Mouse (Mus musculus) lung, postnatal 0 days (tissue): ENCODE data around the gene Ccdc88c. TPM values are rescaled to one million over a fixed set of nuclear protein-coding genes. Genes with fewer than 3 reads are reported as not detected.

Source experiments
- ATAC-seq: fragments of 200-750 bp; cut with Nextera tagmentation; 2 replicates; pipeline ENCODE4 v1.8.0; 2017; ENCODE audit warnings: moderate library complexity
- DNase-seq: peaks from one replicate; pipeline ENCODE4 v3.0.0-alpha.2; 2016; ENCODE audit warnings: low spot score
- H3K27ac ChIP-seq: fragments of 300-500 bp; sonication (generic); 2 replicates; pipeline ENCODE4 v1.5.1; 2014; ENCODE audit warnings: antibody characterized with exemption, mild to moderate bottlenecking, low read length, mixed read lengths
- H3K27me3 ChIP-seq: fragments of 300-500 bp; sonication (generic); replicated peaks from 2 replicates; pipeline ENCODE4 v1.6.1; 2014; ENCODE audit warnings: low read length, mixed read lengths; ENCODE audit not compliant: insufficient read depth
- H3K36me3 ChIP-seq: fragments of 300-500 bp; sonication (generic); 2 replicates; pipeline ENCODE4 v1.6.1; 2014; ENCODE audit warnings: low read length, mixed read lengths; ENCODE audit not compliant: insufficient read depth
- H3K4me1 ChIP-seq: fragments of 300-500 bp; sonication (generic); 2 replicates; pipeline ENCODE4 v1.6.1; 2014; ENCODE audit warnings: antibody characterized with exemption, low read depth, low read length, mixed read lengths; ENCODE audit not compliant: insufficient read depth
- H3K4me2 ChIP-seq: fragments of 300-500 bp; sonication (generic); replicated peaks from 2 replicates; pipeline ENCODE4 v1.6.1; 2014; ENCODE audit warnings: low read depth, mild to moderate bottlenecking, low read length, moderate library complexity, mixed read lengths
- H3K4me3 ChIP-seq: fragments of 300-500 bp; sonication (generic); 2 replicates; pipeline ENCODE4 v1.5.1; 2014; ENCODE audit warnings: low read depth, low read length
- H3K9ac ChIP-seq: fragments of 300-500 bp; sonication (generic); replicated peaks from 2 replicates; pipeline ENCODE4 v1.6.1; 2014; ENCODE audit warnings: low read depth, mild to moderate bottlenecking
- H3K9me3 ChIP-seq: fragments of 300-500 bp; sonication (generic); 2 replicates; pipeline ENCODE4 v1.6.1; 2016; ENCODE audit warnings: low read length, mixed read lengths
- CTCF ChIP-seq: IDR thresholded peaks from 2 replicates; pipeline ENCODE4 v1.5.1; 2016; ENCODE audit warnings: antibody characterized with exemption, mild to moderate bottlenecking
- EP300 ChIP-seq: IDR thresholded peaks from 2 replicates; pipeline ENCODE4 v1.6.1; 2016; ENCODE audit warnings: antibody characterized with exemption, mild to moderate bottlenecking, control low read depth
- WGBS: fragments of 180-500 bp; shearing (Covaris S2); extraction: QIAGEN DNeasy Blood & Tissue Kit; methylation state at CpG from one replicate; pipeline ENCODE4 v1.1.7; 2014; 5-methylcytosine and 5-hydroxymethylcytosine counted together
- polyA plus RNA-seq: library from polyadenylated mRNA; unstranded; fragments of >200 nt; fragmentation: Nextera tagmentation; extraction: Ambion mirVana; gene quantifications from 2 replicates; pipeline ENCODE4 v1.2.1, GENCODE M21; 2015

The Ccdc88c gene
- polyA plus RNA-seq, 1 experiment from 2014 or later, result 7.4 TPM

- H3K9ac ChIP-seq, result no peak overlapping the region
- H3K4me1 ChIP-seq, result peaks cover 5% of the 10 kb centered on the region; the same call in 1 of the 2 replicates
- DNase-seq (no peak), ATAC-seq (no peak)
- 0 out of 2 replicates have a peak, but pooled peaks cover 16% of the 10 kb centered on the region for H3K27me3 ChIP-seq
- WGBS, result 71% methylated on average over 9 of the region's 9 CpGs
- H3K4me3 ChIP-seq, result no peak overlapping the region
- H3K9me3 ChIP-seq, result no peaks in the 10 kb centered on the region
- TF ChIP-seq EP300 (no peak), CTCF (no peak)
- H3K4me2 ChIP-seq, result no peak overlapping the region
- no peak overlapping the region for H3K27ac ChIP-seq
- no peaks in the 10 kb centered on the region for H3K36me3 ChIP-seq
These were observed 125.1 kb downstream of the Ccdc88c start for GRCm38 (mm10) chr12:100903761-100904160.

- H3K27ac ChIP-seq, result no peak overlapping the region
- no peaks in the 10 kb centered on the region for H3K9me3 ChIP-seq
- ATAC-seq (no peak), DNase-seq (no peak)
- H3K27me3 ChIP-seq, result peaks cover 24% of the 10 kb centered on the region
- no peak overlapping the region for H3K4me2 ChIP-seq
- WGBS, result 58% methylated on average over 6 of the region's 6 CpGs
- no peaks in the 10 kb centered on the region for H3K36me3 ChIP-seq
- no peak overlapping the region for H3K4me3 ChIP-seq
- H3K9ac ChIP-seq, result no peak overlapping the region
- TF ChIP-seq CTCF (no peak), EP300 (no peak)
- H3K4me1 ChIP-seq, result no peaks in the 10 kb centered on the region
These were observed 127.5 kb downstream of the Ccdc88c start for GRCm38 (mm10) chr12:100901386-100901785.

- H3K9me3 ChIP-seq, result no peaks in the 10 kb centered on the region
- no peak for ATAC-seq
- H3K27ac ChIP-seq, result no peak overlapping the region
These were observed 128.0 kb downstream of the Ccdc88c start for GRCm38 (mm10) chr12:100900901-100901300.

GRCm38 (mm10) chr12:100899111-100899640, 129.7 kb downstream of the Ccdc88c start:
- H3K4me3 ChIP-seq, result peak overlapping the region; percentile 12; the same call in 1 of the 2 replicates
- H3K4me1 ChIP-seq, result no peaks in the 10 kb centered on the region
- under 1% methylated on average over 30 of the region's 30 CpGs for WGBS
- no peaks in the 10 kb centered on the region for H3K36me3 ChIP-seq
- peaks cover 24% of the 10 kb centered on the region for H3K27me3 ChIP-seq
- H3K9ac ChIP-seq, result no peak overlapping the region
- H3K4me2 ChIP-seq, result peak overlapping the region; percentile 33
- no peak overlapping the region for H3K27ac ChIP-seq
- TF ChIP-seq EP300, result no peak
- no peak for TF ChIP-seq CTCF
- ATAC-seq (no peak), DNase-seq (no peak)
- H3K9me3 ChIP-seq, result no peaks in the 10 kb centered on the region

More at GRCm38 (mm10) chr12:100900901-100901300, 128.0 kb downstream of the Ccdc88c start:
- Histone ChIP-seq H3K4me2 (no peak overlapping the region), H3K4me1 (no peaks in the 10 kb centered on the region), H3K9ac (no peak overlapping the region), H3K27me3 (peaks cover 24% of the 10 kb centered on the region), H3K4me3 (no peak overlapping the region), H3K36me3 (no peaks in the 10 kb centered on the region)
- no peak for DNase-seq
- no peak for TF ChIP-seq EP300
- no peak for TF ChIP-seq CTCF
- WGBS, result 62% methylated on average over 6 of the region's 6 CpGs

GRCm38 (mm10) chr12:100897736-100898650, 130.9 kb downstream of the Ccdc88c start:
- Histone ChIP-seq H3K9me3 (no peaks in the 10 kb centered on the region), H3K4me2 (no peak overlapping the region), H3K36me3 (no peaks in the 10 kb centered on the region), H3K27me3 (peaks cover 24% of the 10 kb centered on the region), H3K4me1 (no peaks in the 10 kb centered on the region), H3K4me3 (no peak overlapping the region), H3K27ac (no peak overlapping the region), H3K9ac (no peak overlapping the region)
- TF ChIP-seq CTCF (no peak), EP300 (no peak)
- DNase-seq, result no peak
- ATAC-seq, result no peak
- WGBS, result 32% methylated on average over 12 of the region's 12 CpGs

- Histone ChIP-seq H3K4me1 (no peaks in the 10 kb centered on the region), H3K9me3 (no peaks in the 10 kb centered on the region), H3K27me3 (peaks cover 24% of the 10 kb centered on the region), H3K9ac (no peak overlapping the region), H3K36me3 (no peaks in the 10 kb centered on the region), H3K4me3 (no peak overlapping the region), H3K27ac (no peak overlapping the region), H3K4me2 (no peak overlapping the region)
- ATAC-seq (no peak), DNase-seq (no peak)
- whole genome bisulfite sequencing, result 9% methylated on average over 3 of the region's 3 CpGs
- TF ChIP-seq CTCF, result no peak
- no peak for TF ChIP-seq EP300
These were observed 132.2 kb downstream of the Ccdc88c start for GRCm38 (mm10) chr12:100896661-100897060.
